Mouse (Mus musculus) natural killer cell, adult 2 months (primary cell): ENCODE results near the gene Gfer.
"Not testable (repeated sequence)": the region's sequence is repeated elsewhere in the genome, so short reads cannot be mapped to it uniquely, and the experiment has no call there.

Experiments
- DNase-seq, 2 experiments: peaks; one replicate each; pipeline ENCODE4 v3.0.0; 2022; ENCODE audit warnings: low spot score in 2 of 2

The Gfer gene

DNA sequence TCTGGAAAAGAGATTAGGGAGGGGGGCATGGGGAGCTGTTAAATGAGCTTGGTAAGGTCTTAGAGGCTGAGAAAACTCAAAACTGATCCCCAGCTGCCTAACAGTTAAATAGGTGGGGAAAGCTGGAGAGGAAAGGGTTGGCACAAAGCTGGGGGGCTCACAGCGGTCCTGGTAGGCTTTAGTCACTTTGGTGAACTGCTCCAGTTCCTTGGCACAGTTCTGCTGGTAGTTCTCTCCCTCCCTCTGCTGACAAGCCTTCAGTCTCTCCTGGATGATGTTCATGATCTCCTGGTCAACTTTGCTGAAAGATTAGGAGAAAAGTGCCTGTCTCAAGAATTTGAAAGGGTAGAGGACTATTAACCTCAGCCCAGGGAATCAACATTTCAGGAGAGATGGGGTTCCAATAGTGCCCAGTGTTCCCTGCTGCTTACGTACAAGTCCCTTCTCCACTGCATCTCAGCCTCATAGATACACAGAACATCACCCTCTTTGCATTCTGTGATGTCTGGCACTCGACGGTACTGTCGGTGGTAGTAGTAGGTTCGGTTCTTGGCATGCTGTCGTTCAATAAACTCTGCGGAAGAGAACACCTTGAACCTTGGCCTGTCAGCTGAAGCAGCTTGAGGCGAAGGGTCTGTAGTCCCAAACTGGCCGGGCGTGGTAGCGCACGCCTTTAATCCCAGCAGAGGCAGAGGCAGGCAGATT lies 26.4 kb upstream of the Gfer start:
- no peak for DNase-seq

- DNase-seq: not testable (repeated sequence)
These were observed 25.5 kb upstream of the Gfer start for GRCm38 (mm10) chr17:24721383-24721955.

GRCm38 (mm10) chr17:24720616-24721015 lies 24.7 kb upstream of the Gfer start:
- DNase-seq: not testable (repeated sequence)

DNA sequence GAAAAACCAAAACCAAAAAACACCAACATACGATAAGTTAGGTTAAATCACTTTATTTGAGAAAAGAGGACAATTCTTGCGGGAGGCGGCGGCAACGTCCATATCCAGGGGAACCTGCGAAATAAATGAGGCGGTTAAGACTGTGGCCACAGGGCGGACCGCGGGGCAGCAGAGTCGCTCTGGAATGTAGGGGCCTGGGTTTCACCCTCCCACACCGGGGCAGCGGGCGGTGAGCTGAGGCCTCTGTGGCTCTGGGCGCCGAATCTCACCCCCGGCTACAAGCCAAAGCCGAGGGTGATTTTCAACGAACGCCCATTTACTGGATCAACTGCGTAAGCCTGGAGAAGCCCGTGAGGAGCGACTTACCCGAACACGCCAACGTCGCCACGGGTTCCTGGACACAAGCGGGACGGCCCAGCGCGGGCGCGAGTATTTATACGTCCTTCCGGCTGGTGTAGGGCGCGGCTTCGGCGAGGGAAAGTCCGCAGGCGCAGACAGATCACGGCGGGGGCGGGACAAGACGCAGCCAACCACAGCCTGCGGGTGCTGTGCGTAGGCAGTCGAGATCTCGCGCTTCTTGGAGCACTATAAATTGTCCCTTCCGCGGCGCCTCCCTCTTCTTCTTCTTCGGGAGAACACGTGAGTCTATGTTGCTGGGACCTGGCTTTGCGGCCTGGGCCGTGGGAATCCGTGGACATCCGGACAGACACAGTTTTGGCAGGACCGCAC lies 23.7 kb upstream of the Gfer start:
- peak; percentile 96 to 98 for DNase-seq

- DNase-seq: not testable (repeated sequence)
These were observed 23.0 kb upstream of the Gfer start for GRCm38 (mm10) chr17:24718938-24719337.

GRCm38 (mm10) chr17:24717943-24718342 lies 22.0 kb upstream of the Gfer start, which contains the start of the genes Rnf151 and Rps2:
Gene Rnf151 (minus strand): TSS chr17:24718063.
Gene Rps2 (plus strand): TSS chr17:24718116.
- no peak for DNase-seq

- DNase-seq: no peak
These were observed 20.3 kb upstream of the Gfer start for GRCm38 (mm10) chr17:24716166-24716682.

GRCm38 (mm10) chr17:24715556-24715955 lies 19.6 kb upstream of the Gfer start:
- no peak for DNase-seq

- DNase-seq: no peak
These were observed 12.7 kb upstream of the Gfer start for GRCm38 (mm10) chr17:24708646-24709045.

- no peak for DNase-seq
These were observed 12.0 kb upstream of the Gfer start for GRCm38 (mm10) chr17:24707801-24708425.

DNA sequence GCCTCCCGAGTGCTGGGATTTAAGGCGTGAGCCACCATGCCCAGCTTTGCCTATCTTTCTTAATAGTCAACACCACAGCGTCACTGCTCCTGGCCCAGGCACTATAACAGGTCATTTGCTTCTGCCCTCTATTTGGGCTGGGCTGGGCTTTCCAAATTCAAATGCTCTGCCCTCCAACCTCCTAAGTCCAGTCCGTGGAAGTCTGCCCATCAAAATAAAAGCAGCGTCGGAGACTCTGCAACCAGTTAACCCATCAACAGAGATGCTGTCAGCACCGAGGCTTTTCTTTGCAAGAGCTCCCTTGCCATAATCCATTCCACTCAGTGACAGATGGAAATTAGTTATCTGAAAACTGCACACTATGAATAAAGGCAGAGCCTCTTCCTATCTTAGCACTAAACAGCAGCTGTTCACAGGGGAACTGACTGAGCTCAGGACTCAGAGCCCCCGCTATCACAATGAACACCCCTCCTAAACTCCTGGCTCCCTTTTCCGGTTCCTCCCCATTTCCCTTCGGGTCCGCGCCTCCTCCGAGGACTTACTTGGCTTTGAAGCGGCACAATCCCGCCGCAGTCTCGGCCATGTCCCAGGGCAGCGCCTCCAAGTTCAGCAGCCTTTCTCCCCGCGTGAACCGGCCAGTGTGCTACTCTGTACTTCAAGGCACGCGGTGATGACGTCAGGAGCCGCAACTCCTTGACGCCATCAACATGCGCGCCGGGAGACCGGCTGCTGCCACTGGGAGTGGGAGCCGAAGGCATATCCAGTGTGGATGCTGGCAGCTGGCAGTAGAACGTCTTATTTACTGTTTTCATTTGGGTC lies 11.2 kb upstream of the Gfer start, which contains the start of gene Tbl3:
TSS of gene Tbl3 (minus strand) at position 679 of the 819 bp plus-strand sequence.
- peak; percentile 85 to 89 for DNase-seq

- DNase-seq: no peak
These were observed 9.9 kb upstream of the Gfer start for GRCm38 (mm10) chr17:24705821-24706220.

GRCm38 (mm10) chr17:24701251-24701650 lies 5.3 kb upstream of the Gfer start:
- DNase-seq: no peak

DNA sequence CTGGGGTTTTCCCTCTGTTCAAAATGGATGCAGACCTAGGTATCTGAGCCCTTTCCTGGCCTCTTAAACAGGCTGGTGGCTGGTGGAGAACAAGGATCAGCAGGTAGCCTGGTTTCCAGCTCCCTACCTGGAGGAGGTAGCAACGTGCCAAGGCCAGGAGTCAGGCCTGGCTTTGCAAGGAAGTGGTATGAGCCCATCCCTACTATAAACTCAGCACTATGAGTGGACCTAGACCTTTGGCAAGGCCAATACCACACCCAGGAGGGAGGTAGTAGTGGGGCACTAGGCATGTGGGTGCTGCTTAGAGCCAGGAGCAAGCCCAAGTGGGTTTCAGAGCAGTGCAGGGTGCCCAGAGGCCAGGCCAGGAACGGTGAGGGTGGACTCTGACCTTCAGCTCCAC lies 3.5 kb upstream of the Gfer start:
- no peak for DNase-seq

DNA sequence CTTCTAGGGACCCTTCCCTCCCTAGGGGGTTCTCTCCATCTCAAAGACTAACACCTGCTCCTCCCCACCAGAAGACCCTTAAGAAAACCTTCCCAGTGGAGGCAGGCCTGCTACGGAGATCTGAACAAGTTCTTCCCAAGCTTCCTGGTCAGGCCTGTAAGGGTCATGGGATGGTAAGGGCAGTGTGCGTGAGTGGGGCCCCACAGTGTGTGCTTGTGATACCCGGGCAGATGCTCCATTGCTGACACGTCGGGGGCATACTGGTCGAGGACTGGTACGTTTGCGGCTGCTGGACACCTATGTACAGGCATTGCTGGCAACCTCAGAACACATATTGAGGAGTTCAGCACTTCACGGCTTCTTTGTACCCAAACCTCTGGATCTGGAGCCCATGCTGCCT lies 2.8 kb upstream of the Gfer start:
- DNase-seq: no peak

DNA sequence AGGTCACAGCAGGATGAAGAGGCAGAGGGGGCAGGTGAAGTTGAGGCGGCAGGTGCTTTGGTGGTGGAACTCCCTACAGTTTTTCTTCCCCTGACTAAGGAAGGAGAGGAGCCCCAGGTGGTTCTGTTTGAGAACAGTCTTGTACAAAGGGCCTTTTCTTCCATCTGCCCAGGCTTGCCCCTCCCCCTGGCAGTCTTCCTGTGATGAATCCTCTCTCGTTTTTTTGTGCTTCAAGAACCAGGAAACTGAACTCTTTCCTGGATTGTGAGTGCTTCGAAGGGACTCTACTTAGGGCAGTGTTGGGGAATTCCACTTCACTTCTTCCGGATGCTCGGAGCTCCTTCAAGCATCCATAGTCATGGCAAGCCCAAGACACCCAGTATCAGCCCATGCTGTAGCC lies 2.0 kb upstream of the Gfer start:
- DNase-seq: no peak

DNA sequence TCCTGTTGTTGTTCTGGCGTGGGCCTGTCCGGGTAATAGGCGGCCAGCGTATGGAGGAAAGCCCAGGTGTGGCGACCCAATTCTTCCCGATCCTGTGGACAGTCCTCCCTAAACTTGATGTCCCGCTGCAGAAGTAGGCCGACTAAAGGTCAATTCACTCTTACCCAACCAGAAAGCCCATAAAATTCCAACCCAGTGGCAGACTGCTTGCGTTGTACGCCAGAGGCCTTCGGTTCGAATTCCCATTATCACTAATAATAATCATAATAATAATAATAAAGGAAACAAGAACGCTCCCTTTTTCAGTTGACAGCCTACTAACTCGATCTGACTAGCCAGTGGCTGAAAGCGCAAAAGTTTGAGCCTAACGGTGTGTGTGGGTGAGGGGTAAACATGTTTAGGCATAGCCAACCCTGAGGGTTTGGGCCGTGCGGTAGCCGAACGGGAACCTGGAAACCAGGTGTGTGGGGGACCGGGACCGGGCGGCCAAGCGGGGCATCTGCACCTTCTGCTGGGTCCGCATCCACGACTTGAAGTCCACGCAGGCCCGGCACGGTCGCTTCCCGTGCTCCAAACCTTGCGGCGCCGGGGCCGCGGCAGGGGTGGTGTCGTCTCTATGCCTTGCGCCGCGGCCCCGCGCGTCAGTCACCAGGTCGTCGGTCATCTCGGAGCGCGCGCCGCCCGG lies 488 bp downstream of the Gfer start:
- no peak for DNase-seq

- DNase-seq: no peak
These were observed 3.6 kb downstream of the Gfer start for GRCm38 (mm10) chr17:24692385-24692784.

DNA sequence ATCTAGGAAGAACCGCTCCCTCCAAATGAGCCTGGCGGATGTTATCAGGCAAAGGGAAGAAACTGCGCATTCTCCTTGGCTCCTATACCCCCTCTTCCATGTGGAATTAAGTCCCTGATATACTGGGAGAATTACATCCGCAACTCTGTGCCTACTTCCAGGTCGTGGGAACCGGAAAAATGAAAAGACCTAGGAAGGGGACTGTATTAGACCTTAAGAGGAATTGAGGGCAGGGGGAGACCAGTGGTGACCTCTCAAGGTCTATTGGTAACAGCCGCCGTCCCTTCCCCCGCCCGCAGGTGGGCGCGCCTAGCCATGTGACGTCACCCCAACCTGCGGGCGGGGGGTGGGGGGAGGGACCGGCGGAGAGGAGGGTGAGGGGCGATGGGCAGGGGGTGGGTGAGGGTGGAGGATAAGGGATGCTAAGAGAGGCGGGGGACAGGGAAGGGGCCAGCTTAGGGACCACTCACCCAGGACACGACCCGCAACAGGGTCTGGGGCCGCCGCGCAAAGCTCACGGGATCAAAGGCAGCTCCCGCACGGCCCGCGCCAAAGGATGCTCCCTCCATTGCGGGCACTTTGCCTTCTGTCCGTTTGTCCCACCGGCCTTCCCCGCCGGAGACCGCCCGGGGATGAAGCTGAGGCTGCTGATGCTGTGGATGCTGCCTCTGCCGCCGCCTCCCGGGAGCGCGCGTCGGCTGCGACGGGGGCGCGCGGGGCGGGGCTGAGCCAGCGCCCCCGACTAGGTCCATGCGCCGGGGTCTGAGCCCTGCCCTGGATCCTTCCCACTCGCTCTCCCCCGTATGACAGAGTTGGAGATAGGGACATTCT lies 6.5 kb downstream of the Gfer start, which contains the start of gene Syngr3:
TSS of gene Syngr3 (minus strand) at position 705 of the 831 bp plus-strand sequence.
- DNase-seq: no peak

DNA sequence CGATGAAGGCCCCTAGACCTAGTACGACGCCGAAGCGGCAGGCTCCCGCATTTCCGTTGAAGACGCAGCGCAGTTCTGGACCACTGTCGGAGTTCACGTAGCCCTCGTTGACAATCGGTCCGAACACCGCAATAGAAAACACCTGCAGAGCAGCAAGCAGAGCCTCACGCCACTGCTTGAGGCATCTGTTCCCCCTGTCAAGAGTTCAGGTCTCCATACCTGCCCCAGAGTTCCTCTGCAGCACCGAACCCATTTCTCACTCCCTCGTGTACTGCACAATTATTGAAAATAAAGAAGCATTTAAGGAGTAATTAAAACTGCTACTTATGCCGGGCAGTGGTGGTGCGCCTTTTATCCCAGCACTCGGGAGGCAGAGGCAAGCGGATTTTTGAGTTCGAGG lies 8.4 kb downstream of the Gfer start:
- DNase-seq: no peak
